Mouse (Mus musculus): Measurements from ENCODE around the gene Dnaaf1. TPM values are rescaled to one million over a fixed set of nuclear protein-coding genes. Genes with fewer than 3 reads are reported as not detected.
A peak's percentile ranks its signal among the peaks of the same experiment; 100 is the strongest.

Gene Dnaaf1
- polyA plus RNA-seq, 1 experiment from 2014 or later = 0.08 TPM

DNA sequence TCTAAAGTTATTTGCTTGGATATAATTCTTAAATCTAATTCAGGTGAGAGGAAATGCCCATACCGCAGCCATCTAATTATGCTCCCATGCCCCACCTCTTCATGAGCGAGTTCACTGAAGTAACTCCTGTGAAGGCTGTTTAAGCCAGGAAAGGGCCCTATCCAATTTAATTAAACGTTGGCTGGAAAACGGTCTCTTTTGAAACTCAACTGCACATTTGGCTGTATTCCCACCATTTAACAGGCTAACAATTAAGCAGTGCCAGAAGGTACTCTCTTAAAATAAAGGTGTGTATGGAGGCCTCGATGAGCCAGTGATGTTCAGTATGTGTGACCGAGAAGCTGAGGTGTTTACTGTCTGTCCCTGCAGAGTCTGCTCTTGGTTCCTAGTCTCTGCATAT is 19.2 kb upstream of the Dnaaf1 start:
- no peaks in the 10 kb centered on the region for H3K36me3 ChIP-seq
- peaks cover 53% of the 10 kb centered on the region for H3K4me1 ChIP-seq
- H3K27ac ChIP-seq = no peak overlapping the region
- no peak for ATAC-seq (ENCODE audit: insufficient number of reproducible peaks, insufficient read depth, low FRiP score, low TSS enrichment, low read depth)
- 71% methylated on average over 6 of the region's 6 CpGs for WGBS
- H3K4me3 ChIP-seq = no peak overlapping the region
- H3K9ac ChIP-seq = 0 out of 2 replicates have a peak overlapping the region, but pooled peaks have one; percentile 32
- no peak overlapping the region for H3K4me2 ChIP-seq
- no peaks in the 10 kb centered on the region for H3K27me3 ChIP-seq
- no peaks in the 10 kb centered on the region for H3K9me3 ChIP-seq

- H3K4me1 ChIP-seq = peaks cover 52% of the 10 kb centered on the region
Measured at GRCm38 (mm10) chr8:119557132-119557531, 17.9 kb upstream of the Dnaaf1 start.

DNA sequence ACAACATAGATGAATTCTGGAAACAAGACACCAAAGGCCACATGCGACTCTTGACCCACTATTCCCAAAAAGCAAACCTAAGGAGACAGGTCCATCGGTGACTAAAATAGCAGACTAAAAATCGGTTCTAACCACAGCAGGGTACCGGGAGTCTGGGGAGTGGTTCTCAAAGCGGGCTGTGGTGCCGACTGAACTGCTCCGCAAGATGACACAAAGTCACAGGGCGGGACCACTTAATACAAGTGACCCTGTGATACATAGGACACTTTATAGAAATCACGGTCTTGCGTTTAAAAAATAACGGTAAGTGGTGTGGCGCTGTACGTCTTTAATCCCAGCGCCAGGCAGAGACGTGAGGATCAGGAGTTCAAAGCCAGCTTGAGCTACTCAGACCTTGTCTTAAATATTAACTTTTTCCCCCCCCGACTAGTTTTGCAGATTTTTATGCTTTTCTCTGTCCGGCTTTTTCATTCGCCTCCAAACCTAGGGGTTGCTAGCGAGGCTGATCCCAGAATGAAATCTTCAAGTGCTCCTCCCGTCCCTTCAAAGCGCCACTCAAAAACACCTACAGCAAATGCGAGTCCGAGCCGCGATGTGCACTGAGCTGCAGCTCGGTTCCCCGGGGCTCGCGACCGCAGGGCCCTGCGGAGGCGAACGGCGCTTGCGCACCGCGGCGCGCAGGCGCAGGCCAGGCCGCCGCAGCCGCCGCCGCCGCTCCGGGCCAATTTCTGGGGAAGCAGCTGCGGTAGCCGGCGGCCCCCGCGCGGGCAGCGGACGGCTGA is 17.0 kb upstream of the Dnaaf1 start:
- Histone ChIP-seq H3K9ac (peak overlapping the region; percentile 85), H3K27ac (peak overlapping the region; percentile 90), H3K9me3 (no peaks in the 10 kb centered on the region), H3K4me3 (peak overlapping the region; percentile 75), H3K36me3 (peaks cover 11% of the 10 kb centered on the region), H3K4me2 (peak overlapping the region; percentile 75), H3K4me1 (peaks cover 43% of the 10 kb centered on the region), H3K27me3 (no peaks in the 10 kb centered on the region)
- under 1% methylated on average over 49 of the region's 55 CpGs for WGBS
- ATAC-seq (ENCODE audit: insufficient number of reproducible peaks, insufficient read depth, low FRiP score, low TSS enrichment, low read depth) = peak; percentile 84

More at GRCm38 (mm10) chr8:119557132-119557531, 17.9 kb upstream of the Dnaaf1 start:
- no peaks in the 10 kb centered on the region for H3K27me3 ChIP-seq
- WGBS = 81% methylated on average over 9 of the region's 9 CpGs
- H3K4me2 ChIP-seq = peak overlapping the region; percentile 75
- peak overlapping the region; percentile 85 for H3K9ac ChIP-seq
- H3K4me3 ChIP-seq = peak overlapping the region; percentile 75
- peaks cover 3% of the 10 kb centered on the region for H3K36me3 ChIP-seq
- H3K9me3 ChIP-seq = no peaks in the 10 kb centered on the region
- H3K27ac ChIP-seq = no peak overlapping the region
- ATAC-seq (ENCODE audit: insufficient number of reproducible peaks, insufficient read depth, low FRiP score, low TSS enrichment, low read depth) = no peak

GRCm38 (mm10) chr8:119558603-119559401 is 16.2 kb upstream of the Dnaaf1 start, which contains the start of gene Mbtps1:
Mbtps1 (minus strand) TSS chr8:119558735.
- Histone ChIP-seq H3K4me2 (peak within 1 kb of the TSS; percentile 75), H3K36me3 (peaks cover 19% of the 10 kb centered on the region), H3K9ac (peak within 1 kb of the TSS; percentile 85), H3K27me3 (no peaks in the 10 kb centered on the region), H3K4me1 (peaks cover 37% of the 10 kb centered on the region), H3K27ac (peak within 1 kb of the TSS; percentile 90), H3K9me3 (no peaks in the 10 kb centered on the region), H3K4me3 (peak within 1 kb of the TSS; percentile 75)
- WGBS = 7% methylated on average over 57 of the region's 63 CpGs
- ATAC-seq (ENCODE audit: insufficient number of reproducible peaks, insufficient read depth, low FRiP score, low TSS enrichment, low read depth) = peak; percentile 90

DNA sequence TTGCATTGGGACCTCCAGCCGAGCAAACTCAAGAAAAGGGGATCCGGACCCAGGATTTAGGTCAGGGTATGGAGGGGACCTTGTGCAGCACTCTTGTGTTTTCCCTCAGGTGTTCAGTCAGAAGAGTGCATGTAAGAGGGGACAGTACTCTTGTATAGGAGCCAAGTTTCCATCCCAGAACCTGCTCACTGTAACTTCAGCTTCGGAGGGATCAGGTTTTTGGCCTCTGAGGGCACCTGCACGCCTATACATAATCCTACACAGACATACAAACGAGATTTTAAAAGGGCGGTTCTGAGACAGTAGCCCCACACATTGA is 15.7 kb upstream of the Dnaaf1 start:
- H3K9ac ChIP-seq = peak overlapping the region; percentile 73; the same call in 1 of the 2 replicates
- 86% methylated on average over 6 of the region's 6 CpGs for WGBS
- ATAC-seq (ENCODE audit: insufficient number of reproducible peaks, insufficient read depth, low FRiP score, low TSS enrichment, low read depth) = no peak
- H3K27ac ChIP-seq = peak overlapping the region; percentile 90; the same call in 1 of the 2 replicates
- no peak overlapping the region for H3K4me3 ChIP-seq
- H3K9me3 ChIP-seq = no peaks in the 10 kb centered on the region
- H3K36me3 ChIP-seq = peaks cover 25% of the 10 kb centered on the region
- no peaks in the 10 kb centered on the region for H3K27me3 ChIP-seq
- peak overlapping the region; percentile 75 for H3K4me2 ChIP-seq
- H3K4me1 ChIP-seq = peaks cover 32% of the 10 kb centered on the region

DNA sequence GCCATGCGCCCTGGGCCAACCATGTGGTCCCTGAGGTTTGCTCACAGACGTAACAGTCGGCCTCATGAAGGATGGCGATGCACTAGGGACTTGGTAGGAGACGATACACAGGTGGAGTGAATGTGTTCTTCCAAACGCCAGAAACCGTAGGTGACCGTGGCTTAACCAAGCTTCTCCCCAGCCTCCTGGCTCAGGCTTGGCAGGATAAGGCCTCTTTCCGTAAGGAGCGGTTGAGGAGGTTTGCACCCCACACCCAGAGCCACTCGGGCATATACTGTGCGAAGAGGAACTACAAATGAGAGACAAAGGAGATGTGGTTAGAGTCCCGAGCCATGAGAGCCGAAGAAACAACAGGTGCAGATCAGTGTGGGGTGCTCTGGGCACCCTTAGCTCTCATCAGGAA is 11.2 kb upstream of the Dnaaf1 start:
- Histone ChIP-seq H3K4me3 (no peak overlapping the region), H3K4me2 (no peak overlapping the region), H3K4me1 (peaks cover 5% of the 10 kb centered on the region; the same call in 1 of the 2 replicates), H3K9me3 (no peaks in the 10 kb centered on the region), H3K27me3 (no peaks in the 10 kb centered on the region), H3K27ac (no peak overlapping the region), H3K36me3 (peaks cover 52% of the 10 kb centered on the region), H3K9ac (no peak overlapping the region)
- ATAC-seq (ENCODE audit: insufficient number of reproducible peaks, insufficient read depth, low FRiP score, low TSS enrichment, low read depth) = no peak
- 88% methylated on average over 14 of the region's 14 CpGs for WGBS

DNA sequence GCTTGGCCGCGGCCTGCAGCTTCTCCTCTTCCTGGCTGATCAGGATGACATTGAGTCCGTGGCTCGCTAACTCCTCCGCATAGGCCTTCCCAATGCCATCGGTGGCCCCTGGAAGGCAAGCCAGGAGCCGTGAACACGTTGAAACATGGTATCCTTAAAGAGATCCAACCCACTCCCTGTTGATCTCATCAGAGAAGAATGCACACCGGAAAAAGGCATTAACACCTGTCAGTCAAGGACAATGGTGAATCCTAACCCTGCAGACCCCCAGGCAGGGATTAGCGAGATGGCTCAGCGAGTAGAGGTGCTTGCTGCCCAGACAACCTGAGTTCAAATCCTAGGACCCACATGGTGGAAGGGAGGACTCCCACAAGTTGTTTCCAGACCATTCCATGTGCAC is 8.7 kb upstream of the Dnaaf1 start:
- Histone ChIP-seq H3K9ac (no peak overlapping the region), H3K4me3 (no peak overlapping the region), H3K36me3 (peaks cover 52% of the 10 kb centered on the region), H3K9me3 (no peaks in the 10 kb centered on the region), H3K4me2 (no peak overlapping the region), H3K4me1 (no peaks in the 10 kb centered on the region), H3K27me3 (no peaks in the 10 kb centered on the region), H3K27ac (no peak overlapping the region)
- 69% methylated on average over 11 of the region's 11 CpGs for WGBS
- ATAC-seq (ENCODE audit: insufficient number of reproducible peaks, insufficient read depth, low FRiP score, low TSS enrichment, low read depth) = no peak

- Histone ChIP-seq H3K4me1 (peaks cover 8% of the 10 kb centered on the region; the same call in 1 of the 2 replicates), H3K4me2 (no peak overlapping the region), H3K4me3 (no peak overlapping the region), H3K9me3 (no peaks in the 10 kb centered on the region), H3K36me3 (peaks cover 38% of the 10 kb centered on the region), H3K9ac (no peak overlapping the region), H3K27ac (no peak overlapping the region), H3K27me3 (no peaks in the 10 kb centered on the region; the same call in 1 of the 2 replicates)
- no peak for ATAC-seq (ENCODE audit: insufficient number of reproducible peaks, insufficient read depth, low FRiP score, low TSS enrichment, low read depth)
- WGBS = 84% methylated on average over 9 of the region's 9 CpGs
Measured at GRCm38 (mm10) chr8:119568251-119568650, 6.8 kb upstream of the Dnaaf1 start.

- H3K4me3 ChIP-seq = no peak overlapping the region
- no peak overlapping the region for H3K9ac ChIP-seq
- WGBS = 54% methylated on average over 7 of the region's 7 CpGs
- no peak for ATAC-seq (ENCODE audit: insufficient number of reproducible peaks, insufficient read depth, low FRiP score, low TSS enrichment, low read depth)
- H3K27me3 ChIP-seq = peaks cover 6% of the 10 kb centered on the region; the same call in 1 of the 2 replicates
- H3K27ac ChIP-seq = no peak overlapping the region
- peaks cover 31% of the 10 kb centered on the region for H3K36me3 ChIP-seq
- H3K4me2 ChIP-seq = no peak overlapping the region
- no peaks in the 10 kb centered on the region for H3K9me3 ChIP-seq
- peaks cover 15% of the 10 kb centered on the region for H3K4me1 ChIP-seq
Measured at GRCm38 (mm10) chr8:119568951-119569350, 6.1 kb upstream of the Dnaaf1 start.

DNA sequence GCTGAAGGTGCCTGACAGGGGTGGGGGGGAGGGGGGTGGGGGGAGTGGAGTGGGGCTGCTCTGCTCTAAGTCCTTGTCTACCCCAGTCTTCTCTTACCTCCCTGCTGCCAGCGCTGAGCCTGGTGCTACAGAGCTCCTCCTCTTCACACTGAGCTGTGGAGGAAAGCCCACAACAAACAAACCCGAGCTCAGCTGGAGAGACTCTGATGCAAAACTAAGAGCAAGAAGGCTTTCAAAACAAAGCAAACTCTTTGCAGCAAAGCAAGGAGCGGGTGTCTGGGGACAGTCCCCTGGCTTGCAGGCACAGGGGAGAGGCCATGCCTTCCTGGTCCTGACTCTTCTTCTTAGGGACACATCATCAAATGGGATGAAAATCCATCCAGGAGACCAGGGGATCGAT is 5.2 kb upstream of the Dnaaf1 start:
- Histone ChIP-seq H3K36me3 (peaks cover 24% of the 10 kb centered on the region), H3K27ac (no peak overlapping the region), H3K9me3 (no peaks in the 10 kb centered on the region), H3K4me3 (no peak overlapping the region), H3K27me3 (peaks cover 8% of the 10 kb centered on the region; the same call in 1 of the 2 replicates), H3K4me1 (peaks cover 21% of the 10 kb centered on the region), H3K9ac (no peak overlapping the region), H3K4me2 (no peak overlapping the region)
- WGBS = 35% methylated on average over 4 of the region's 4 CpGs
- ATAC-seq (ENCODE audit: insufficient number of reproducible peaks, insufficient read depth, low FRiP score, low TSS enrichment, low read depth) = no peak

DNA sequence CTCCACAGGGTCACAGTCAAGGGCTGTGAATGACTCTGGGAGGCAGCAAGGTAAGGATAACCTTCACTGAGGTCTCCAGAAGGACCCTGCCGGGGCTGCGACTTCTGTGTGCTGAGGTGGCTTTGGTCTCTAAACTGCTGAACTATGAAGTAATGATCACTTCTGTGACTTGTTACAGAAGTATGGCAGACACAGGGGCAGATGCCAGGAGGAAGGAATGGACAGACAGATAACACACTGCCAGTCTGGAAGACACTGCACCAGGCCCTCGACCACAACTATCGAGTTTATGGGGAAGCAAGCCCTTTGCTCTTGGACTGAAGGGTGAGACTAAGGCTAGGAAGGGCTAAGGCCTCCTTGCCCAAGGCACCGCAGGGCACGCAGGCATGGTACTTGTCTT is 3.9 kb upstream of the Dnaaf1 start:
- Histone ChIP-seq H3K4me2 (no peak overlapping the region), H3K4me3 (no peak overlapping the region), H3K27me3 (peaks cover 14% of the 10 kb centered on the region)

More for the DNA sequence above, 3.9 kb upstream of the Dnaaf1 start:
- no peak for ATAC-seq (ENCODE audit: insufficient number of reproducible peaks, insufficient read depth, low FRiP score, low TSS enrichment, low read depth)
- Histone ChIP-seq H3K27ac (no peak overlapping the region), H3K9ac (0 out of 2 replicates have a peak overlapping the region, but pooled peaks have one; percentile 1), H3K36me3 (peaks cover 11% of the 10 kb centered on the region), H3K4me1 (peaks cover 26% of the 10 kb centered on the region), H3K9me3 (no peaks in the 10 kb centered on the region)
- WGBS = 81% methylated on average over 6 of the region's 6 CpGs

Data from embryonic facial prominence, embryonic 13.5 days (tissue).